8 mouse cellular contexts compared by ENCODE assay signal in the genomic region with DNA sequence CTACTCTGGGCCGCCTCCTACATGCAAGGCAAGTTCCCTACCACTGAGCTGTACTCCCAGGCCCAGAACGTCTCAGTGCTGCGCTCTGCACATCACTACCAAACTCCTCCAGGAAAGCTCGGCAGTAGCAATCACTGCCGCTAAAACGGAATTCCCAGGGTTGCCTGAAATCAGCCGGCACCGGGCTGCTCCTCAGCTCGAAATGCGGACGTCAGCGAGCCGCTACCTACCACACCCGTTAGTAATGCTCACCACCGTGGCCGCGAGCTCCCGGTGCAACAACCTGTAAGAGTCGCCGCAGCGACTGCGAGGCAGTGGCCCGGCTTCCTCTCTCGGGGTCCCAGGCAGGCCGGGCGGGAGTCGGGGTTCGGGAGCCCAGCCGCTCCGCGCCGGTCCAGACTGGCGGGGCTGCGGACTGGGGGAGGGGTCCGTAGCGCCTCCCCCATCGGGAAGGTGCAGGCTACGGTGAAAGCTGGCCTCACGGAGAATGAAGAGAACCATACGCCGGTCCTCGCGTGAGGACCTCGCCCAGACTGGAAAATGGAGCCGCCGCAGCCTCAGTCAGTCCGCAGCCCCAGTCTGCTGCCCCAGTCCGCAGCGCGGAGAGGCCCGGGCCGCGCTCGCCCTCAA. TPM values are rescaled to one million over a fixed set of nuclear protein-coding genes. Genes with fewer than 3 reads are reported as not detected.
DNase-seq lines count a peak whose midpoint lies in the region; ATAC-seq and TF ChIP-seq lines count a peak whose summit lies in the region.

No protein-coding gene starts in this region.

- peak overlapping the region; percentile 95 for H3K9ac ChIP-seq in intestine, embryonic 14.5 days (ENCODE audit: low read length)
- peak overlapping the region; percentile 94 for H3K9ac ChIP-seq in limb, embryonic 13.5 days
- peak overlapping the region; percentile 91 for H3K9ac ChIP-seq in midbrain, embryonic 14.5 days (replicated peaks; ENCODE audit: low read length)

- H3K36me3 ChIP-seq in intestine, embryonic 14.5 days (ENCODE audit: control insufficient read depth, insufficient read depth, low read length): no peaks in the 10 kb centered on the region
- no peaks in the 10 kb centered on the region for H3K36me3 ChIP-seq in limb, embryonic 13.5 days
- no peaks in the 10 kb centered on the region for H3K36me3 ChIP-seq in midbrain, embryonic 14.5 days (ENCODE audit: control insufficient read depth, insufficient read depth, low read length)

- peak overlapping the region; percentile 73 for H3K4me3 ChIP-seq in cerebellum, adult 2 months (replicated peaks; ENCODE audit: insufficient read depth, low read depth, low read length)
- H3K4me3 ChIP-seq in intestine, embryonic 14.5 days (ENCODE audit: low read depth, low read length): peak overlapping the region; percentile 87
- H3K4me3 ChIP-seq in limb, embryonic 13.5 days: peak overlapping the region; percentile 92
- peak overlapping the region; percentile 98 for H3K4me3 ChIP-seq in midbrain, embryonic 14.5 days (replicated peaks; ENCODE audit: low read depth, low read length)

- under 1% methylated on average over 54 of the region's 54 CpGs for WGBS in cerebellum, adult 2 months
- under 1% methylated on average over 54 of the region's 54 CpGs for WGBS in intestine, embryonic 14.5 days
- WGBS in limb, embryonic 13.5 days: 0% methylated on average over 50 of the region's 54 CpGs
- WGBS in midbrain, embryonic 14.5 days: under 1% methylated on average over 54 of the region's 54 CpGs

- H3K27ac ChIP-seq in cerebellum, adult 2 months (ENCODE audit: insufficient read depth, low read length): peak overlapping the region; percentile 42
- peak overlapping the region; percentile 99 for H3K27ac ChIP-seq in intestine, embryonic 14.5 days (ENCODE audit: low read depth)
- H3K27ac ChIP-seq in limb, embryonic 13.5 days: peak overlapping the region; percentile 99
- H3K27ac ChIP-seq in midbrain, embryonic 14.5 days (replicated peaks; ENCODE audit: low read depth, low read length): peak overlapping the region; percentile 98

- peak overlapping the region; percentile 59 for H3K4me2 ChIP-seq in intestine, embryonic 14.5 days (ENCODE audit: low read length)
- H3K4me2 ChIP-seq in limb, embryonic 13.5 days (replicated peaks): peak overlapping the region; percentile 70
- peak overlapping the region; percentile 75 for H3K4me2 ChIP-seq in midbrain, embryonic 14.5 days (ENCODE audit: low read length)

- no peaks in the 10 kb centered on the region for H3K27me3 ChIP-seq in cerebellum, adult 2 months (ENCODE audit: control insufficient read depth, insufficient read depth, low read length)
- H3K27me3 ChIP-seq in intestine, embryonic 14.5 days (replicated peaks; ENCODE audit: control insufficient read depth, insufficient read depth, low read length): no peaks in the 10 kb centered on the region
- no peaks in the 10 kb centered on the region for H3K27me3 ChIP-seq in limb, embryonic 13.5 days
- no peaks in the 10 kb centered on the region for H3K27me3 ChIP-seq in midbrain, embryonic 14.5 days (ENCODE audit: control insufficient read depth, insufficient read depth, low read length)

- TF ChIP-seq POLR2A in cerebellum, adult 2 months (IDR thresholded peaks at IDR 0.05; ENCODE audit: borderline replicate concordance, insufficient read depth, low read length): no peak

- H3K9me3 ChIP-seq in intestine, embryonic 14.5 days (ENCODE audit: control insufficient read depth, low read length): no peaks in the 10 kb centered on the region
- no peaks in the 10 kb centered on the region for H3K9me3 ChIP-seq in limb, embryonic 13.5 days
- H3K9me3 ChIP-seq in midbrain, embryonic 14.5 days (ENCODE audit: control insufficient read depth, low read length): no peaks in the 10 kb centered on the region

- peak; percentile 20 for ATAC-seq in intestine, embryonic 14.5 days (replicated peaks; ENCODE audit: low FRiP score, low TSS enrichment, low read depth)
- ATAC-seq in limb, embryonic 13.5 days (ENCODE audit: low FRiP score, low read depth): peak; percentile 83
- peak; percentile 3; the same call in 1 of the 2 replicates for ATAC-seq in midbrain, embryonic 14.5 days (ENCODE audit: low FRiP score, low TSS enrichment)

- DNase-seq in cerebellum, adult 2 months: peak in 1 of 2 experiments; percentile 48
- DNase-seq in cerebellum, adult 9-11 months: no peak
- peak; percentile 75 for DNase-seq in embryo, embryonic 11 days
- DNase-seq in gastrocnemius, postnatal 25 days: peak; percentile 48
- DNase-seq in intestine, embryonic 14.5 days (ENCODE audit: low spot score): peak; percentile 92
- DNase-seq in midbrain, embryonic 14.5 days: peak; percentile 74
- peak; percentile 40 to 57 for DNase-seq in spleen, postnatal 14 days (ENCODE audit: low spot score in 2 of 2)

- no peak for TF ChIP-seq CTCF in cerebellum, adult 2 months (IDR thresholded peaks at IDR 0.05; ENCODE audit: borderline replicate concordance, insufficient read depth, low read depth, low read length)

- no peaks in the 10 kb centered on the region for H3K4me1 ChIP-seq in cerebellum, adult 2 months (ENCODE audit: control insufficient read depth, insufficient read depth, low read length)
- H3K4me1 ChIP-seq in intestine, embryonic 14.5 days (replicated peaks; ENCODE audit: control insufficient read depth, insufficient read depth, low read length): peaks cover 10% of the 10 kb centered on the region
- H3K4me1 ChIP-seq in limb, embryonic 13.5 days: peaks cover 20% of the 10 kb centered on the region
- H3K4me1 ChIP-seq in midbrain, embryonic 14.5 days (ENCODE audit: control insufficient read depth, insufficient read depth, low read length): peaks cover 21% of the 10 kb centered on the region

RNA-seq across cellular contexts. Expression of gene Cdc42se2, which starts 0.5 kb away (rescaled TPM):
- 60.8 and 61.5 TPM in 2 replicates for polyA plus RNA-seq in cerebellum, adult 2 months (2012; rRNA removed)
- total RNA-seq in gastrocnemius, postnatal 25 days (2021): 10 to 100 TPM; 13.8 to 14.3 TPM
- 81.5 and 94.9 TPM in 2 replicates for polyA plus RNA-seq in intestine, embryonic 14.5 days (2014; fragmentation: Nextera tagmentation; extraction: Ambion mirVana)
- 96.1 and 99.2 TPM in 2 replicates for polyA plus RNA-seq in limb, embryonic 13.5 days (2015; fragmentation: Nextera tagmentation; extraction: Ambion mirVana)
- 147 and 201 TPM in 2 replicates for polyA plus RNA-seq in midbrain, embryonic 14.5 days (2014; fragmentation: Nextera tagmentation; extraction: Ambion mirVana)

Comparison
In these comparisons a context has a peak if more than half of its experiments do, and no peak if none do; other contexts are left out.
1. H3K27ac ChIP-seq: peak in every context shown above with its lines; median percentile 99 in intestine, embryonic 14.5 days; 99 in limb, embryonic 13.5 days; 98 in midbrain, embryonic 14.5 days; 42 in cerebellum, adult 2 months.
2. ATAC-seq: peak in every context shown above with its lines; median percentile 83 in limb, embryonic 13.5 days; 20 in intestine, embryonic 14.5 days; 3 in midbrain, embryonic 14.5 days.